Mouse (Mus musculus) right cerebral cortex, postnatal 25 days (tissue): ENCODE measurements around the gene Nps.
A peak's percentile ranks its signal among the peaks of the same experiment; 100 is the strongest.
"Not testable (repeated sequence)": the region's sequence is repeated elsewhere in the genome, so short reads cannot be mapped to it uniquely, and the experiment has no call there.

Source experiments
- DNase-seq: peaks from one replicate; pipeline ENCODE4 v3.0.0; 2022

The Nps gene

GRCm38 (mm10) chr7:135258053-135258753 lies at the start of gene Nps:
TSS of gene Nps (plus strand) at chr7:135258703.
- not testable (repeated sequence) for DNase-seq

- DNase-seq: no peak
These were observed 49.4 kb upstream of the Nps start for GRCm38 (mm10) chr7:135208947-135209567.

- DNase-seq: no peak
These were observed 48.2 kb upstream of the Nps start for GRCm38 (mm10) chr7:135210296-135210695.

DNA sequence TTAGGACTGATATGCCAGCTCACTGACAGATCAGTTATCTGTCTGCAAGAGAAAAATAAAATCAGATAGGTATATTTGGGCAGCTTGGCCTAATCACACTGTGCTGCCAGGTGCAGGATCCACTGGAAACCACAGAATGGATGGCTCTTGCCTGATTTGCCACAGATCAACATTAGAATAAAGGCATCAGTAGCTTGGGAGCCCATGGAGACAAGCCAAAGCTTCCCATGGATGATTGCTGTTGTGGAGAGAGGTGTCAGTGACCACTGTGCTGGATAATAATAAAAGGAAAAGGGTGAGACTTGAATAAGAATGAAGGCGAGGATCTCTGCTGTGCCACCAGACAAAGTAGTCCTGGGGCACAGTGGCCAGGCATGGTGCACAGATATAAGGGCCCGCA lies 47.7 kb upstream of the Nps start:
- no peak for DNase-seq

- DNase-seq: no peak
These were observed 46.0 kb upstream of the Nps start for GRCm38 (mm10) chr7:135212505-135212904.

DNA sequence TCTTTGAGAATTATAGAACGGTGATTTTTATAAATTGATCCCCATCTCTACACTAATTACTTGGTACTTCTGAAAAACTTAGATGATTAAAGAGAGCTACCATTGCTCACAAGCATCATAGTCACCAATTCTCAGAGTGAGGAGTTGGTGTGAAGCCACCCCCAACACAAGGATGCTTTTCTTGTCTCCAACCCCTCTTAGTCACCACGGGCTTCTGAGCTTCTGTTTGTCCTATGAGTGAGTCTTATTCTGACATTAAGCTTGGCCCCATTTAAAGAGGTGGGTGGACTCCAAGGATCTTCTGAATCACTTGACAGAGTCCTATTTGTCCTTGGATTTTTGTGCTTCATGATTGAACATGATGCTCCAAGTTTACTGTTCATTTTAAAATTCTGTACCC lies 37.0 kb upstream of the Nps start:
- DNase-seq: no peak

DNA sequence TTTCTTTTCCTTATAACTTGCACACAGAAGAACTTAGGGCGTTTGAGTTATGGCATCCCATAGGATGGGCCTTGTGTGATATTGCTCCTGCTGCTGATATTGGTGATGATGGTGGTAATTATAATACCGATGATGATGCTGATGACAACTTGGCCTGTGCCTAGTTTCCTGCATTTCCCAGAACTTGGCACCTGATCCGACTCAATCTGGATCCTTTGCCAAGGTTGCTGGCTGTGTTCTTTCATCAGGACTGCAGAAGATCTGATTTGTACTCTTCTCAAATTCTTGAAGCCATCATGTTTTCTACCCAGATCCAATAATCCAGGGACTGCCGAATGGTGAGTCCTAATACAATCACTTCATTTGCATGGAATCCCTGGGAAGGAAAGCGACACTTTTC lies 32.5 kb upstream of the Nps start:
- DNase-seq: no peak

GRCm38 (mm10) chr7:135237152-135237551 lies 21.4 kb upstream of the Nps start:
- no peak for DNase-seq

- DNase-seq: no peak
These were observed 19.1 kb upstream of the Nps start for GRCm38 (mm10) chr7:135239441-135239840.

DNA sequence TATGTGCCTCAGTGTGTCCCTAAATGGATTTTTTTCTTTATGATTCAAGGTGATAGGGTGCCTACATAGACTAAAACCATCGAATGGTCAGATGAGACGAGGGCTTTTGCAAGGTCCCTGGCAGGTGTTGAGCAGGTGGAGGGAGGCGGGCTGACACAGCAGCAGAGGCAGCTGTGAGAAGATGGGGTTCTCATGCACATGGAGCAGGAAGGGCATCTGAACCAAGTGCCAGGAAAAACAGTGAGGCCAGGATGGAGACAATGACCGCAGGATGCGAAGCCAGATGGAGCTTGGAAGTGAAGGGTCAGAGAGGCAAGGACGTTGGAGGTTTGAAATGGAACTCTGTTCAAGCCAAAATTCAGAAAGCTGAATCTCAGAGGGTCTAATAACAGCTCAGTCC lies 18.5 kb upstream of the Nps start:
- DNase-seq: no peak

GRCm38 (mm10) chr7:135240636-135241035 lies 17.9 kb upstream of the Nps start:
- DNase-seq: no peak

- no peak for DNase-seq
These were observed 14.2 kb upstream of the Nps start for GRCm38 (mm10) chr7:135244171-135244880.

DNA sequence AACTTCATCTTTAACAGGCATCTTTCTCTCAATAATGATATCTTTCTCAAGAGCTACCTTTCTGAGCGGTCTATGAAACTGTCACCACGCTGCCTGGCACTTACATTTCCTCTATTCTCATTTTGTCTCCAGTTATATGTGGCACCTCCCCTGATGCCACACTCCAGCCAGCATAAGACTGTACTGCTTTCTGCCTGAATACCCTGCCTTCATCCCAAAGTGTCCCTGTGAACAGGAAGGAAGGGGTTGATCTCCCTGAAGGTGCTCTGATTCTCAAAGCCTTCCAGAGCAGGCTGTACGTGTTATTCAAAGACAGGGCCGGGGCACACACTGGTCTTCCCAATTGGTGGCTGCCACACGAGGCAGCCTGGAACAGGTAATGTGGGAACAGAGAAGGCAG lies 12.1 kb upstream of the Nps start:
- no peak for DNase-seq

DNA sequence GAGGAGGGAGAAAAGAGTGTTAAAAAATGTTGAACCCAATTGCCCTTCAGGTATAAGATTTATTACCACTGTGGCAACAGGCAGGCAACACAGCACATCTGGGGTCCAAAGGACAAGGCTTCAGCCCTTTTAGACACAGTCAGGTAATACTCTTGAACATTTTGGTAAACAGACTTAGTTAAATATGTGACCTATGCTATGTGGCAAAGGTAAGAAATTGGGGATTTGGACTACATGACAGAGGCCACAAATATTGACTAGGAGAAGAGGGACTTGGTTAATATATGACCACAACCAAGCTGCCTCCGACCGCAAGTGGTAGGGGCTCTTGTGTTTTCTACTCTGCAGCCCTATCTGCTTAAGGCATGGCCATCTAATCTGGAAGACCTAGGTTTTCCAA lies 5.3 kb upstream of the Nps start:
- no peak for DNase-seq

- DNase-seq: no peak
These were observed 4.1 kb upstream of the Nps start for GRCm38 (mm10) chr7:135254423-135254822.

GRCm38 (mm10) chr7:135271011-135271410 lies 12.5 kb downstream of the Nps start:
- no peak for DNase-seq

DNA sequence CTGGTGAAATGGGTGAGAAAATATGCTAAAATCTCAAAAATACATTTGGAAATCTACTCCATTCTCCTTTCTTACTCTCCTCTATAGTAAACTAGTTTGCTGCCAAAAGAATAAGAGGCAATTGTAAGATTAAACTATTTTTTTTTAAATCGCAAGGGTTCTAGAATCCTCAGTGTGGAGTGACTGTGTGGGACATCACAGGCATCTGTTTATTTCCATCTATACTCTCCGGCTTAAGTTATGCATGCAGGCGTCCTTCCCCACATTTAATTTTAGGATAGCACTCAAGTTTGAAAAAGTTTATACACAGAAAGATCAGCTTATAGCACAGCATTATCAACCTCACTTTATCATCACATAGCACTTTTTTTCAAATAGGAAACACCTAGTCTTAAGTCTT lies 24.7 kb downstream of the Nps start:
- no peak for DNase-seq

DNA sequence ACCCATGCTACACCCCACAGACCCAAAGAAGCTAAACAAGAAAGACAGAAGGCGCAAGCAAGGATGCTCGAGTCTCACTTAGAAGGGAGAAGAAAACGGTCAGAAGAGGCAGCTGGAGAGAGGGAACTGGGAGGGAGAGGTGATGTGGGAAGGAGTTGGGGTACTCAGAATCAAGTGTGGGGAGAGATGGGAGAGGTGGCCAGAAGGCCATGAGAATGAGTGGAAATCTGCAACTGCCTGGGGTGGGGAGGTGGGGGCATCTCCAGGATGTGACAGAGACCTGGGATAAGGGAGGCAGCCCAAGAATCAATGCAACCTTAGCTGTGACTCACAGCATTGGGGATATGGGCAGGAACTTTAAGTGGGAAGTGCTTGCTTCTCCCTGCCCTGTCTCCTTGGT lies 31.5 kb downstream of the Nps start:
- DNase-seq: no peak

DNA sequence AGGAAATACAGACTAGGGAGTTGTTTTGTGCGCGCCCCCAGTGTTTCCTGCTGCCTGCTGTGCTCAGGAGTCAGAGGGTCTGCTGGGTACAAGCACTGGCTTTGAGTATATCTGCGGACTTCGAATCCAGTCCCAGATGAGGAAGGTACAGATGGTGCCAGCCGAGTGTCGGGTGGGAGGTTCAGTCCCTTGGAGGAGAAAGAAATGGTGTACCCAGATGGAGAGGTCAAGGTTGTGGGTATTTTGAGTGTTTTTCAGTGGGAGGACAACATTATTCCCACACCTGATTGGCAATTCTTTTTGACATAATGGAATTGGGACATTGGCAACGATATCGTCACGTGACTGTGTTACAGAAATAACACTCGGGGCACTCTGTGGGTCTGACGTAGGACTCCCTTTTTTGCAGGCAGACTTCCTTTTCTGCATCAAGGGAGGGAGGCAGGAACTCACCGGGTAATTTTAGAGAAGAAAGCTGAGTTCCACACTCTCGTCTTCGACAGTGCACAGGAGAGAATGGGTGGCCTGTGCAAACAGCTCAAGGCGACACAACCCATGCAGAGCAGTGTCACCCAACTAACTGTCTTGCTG lies 33.2 kb downstream of the Nps start:
- peak; percentile 12 for DNase-seq

- no peak for DNase-seq
These were observed 36.0 kb downstream of the Nps start for GRCm38 (mm10) chr7:135294498-135294897.

GRCm38 (mm10) chr7:135304496-135304895 lies 46.0 kb downstream of the Nps start:
- DNase-seq: no peak
